Mouse (Mus musculus): Measurements from ENCODE around the gene Gm19402.

Gm19402 gene

DNA sequence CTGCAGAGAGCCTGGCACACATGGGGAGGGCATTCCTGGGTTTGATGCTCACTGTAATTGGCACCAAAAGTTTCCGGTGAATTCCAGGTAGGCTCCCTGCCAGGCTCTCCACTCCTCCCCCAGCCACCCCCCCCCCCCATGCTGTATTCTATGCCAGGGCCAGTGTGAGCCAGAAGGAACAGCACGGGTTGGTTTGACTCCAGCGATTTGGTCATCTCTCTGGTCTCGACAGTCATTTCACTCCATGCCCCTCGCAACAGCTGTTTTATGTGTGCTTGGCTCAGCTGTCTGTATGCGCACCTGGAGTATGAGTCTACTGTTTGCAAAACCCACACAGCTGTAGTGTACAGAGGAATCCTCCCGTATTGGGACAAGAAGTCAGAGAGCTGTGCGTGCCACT is 24.2 kb downstream of the Gm19402 start:
- in situ Hi-C loops (cut with MboI, MseI) = no loop called here

DNA sequence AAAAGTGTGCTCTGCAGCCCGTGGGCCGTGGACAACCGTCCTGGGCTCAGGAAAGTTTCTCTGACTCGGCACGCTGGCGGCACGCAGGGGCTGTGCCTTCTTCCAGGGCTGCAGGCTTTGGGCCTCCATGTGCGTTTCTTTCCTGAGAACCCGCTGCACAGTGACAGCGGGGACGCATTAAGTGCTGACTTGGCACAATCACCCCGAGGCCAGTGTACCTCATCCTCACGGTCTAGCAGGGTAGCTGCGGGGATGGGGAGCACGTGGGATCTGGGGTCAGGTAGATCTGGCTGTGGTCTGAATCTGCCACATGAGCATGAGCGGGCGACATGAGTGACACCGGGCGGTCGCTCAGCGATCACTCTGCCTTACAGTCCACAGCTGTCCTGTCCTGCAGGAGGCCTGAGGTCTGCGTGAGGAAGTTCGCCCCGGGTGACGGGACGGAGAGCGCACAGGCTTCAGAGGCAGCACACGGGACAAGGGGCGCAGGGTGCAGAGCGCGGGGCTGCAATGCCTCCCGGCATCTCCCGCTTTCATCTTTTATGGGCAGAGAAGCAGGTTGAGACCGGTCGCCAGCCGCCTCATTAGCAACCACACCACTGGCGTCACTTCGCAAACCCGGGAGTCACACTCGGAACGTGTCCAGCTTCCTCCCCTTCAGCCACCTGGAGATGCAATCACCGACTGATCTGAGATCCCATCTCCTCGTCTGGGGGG is 26.4 kb downstream of the Gm19402 start:
- in situ Hi-C loops (cut with MboI, MseI) = no loop called here

DNA sequence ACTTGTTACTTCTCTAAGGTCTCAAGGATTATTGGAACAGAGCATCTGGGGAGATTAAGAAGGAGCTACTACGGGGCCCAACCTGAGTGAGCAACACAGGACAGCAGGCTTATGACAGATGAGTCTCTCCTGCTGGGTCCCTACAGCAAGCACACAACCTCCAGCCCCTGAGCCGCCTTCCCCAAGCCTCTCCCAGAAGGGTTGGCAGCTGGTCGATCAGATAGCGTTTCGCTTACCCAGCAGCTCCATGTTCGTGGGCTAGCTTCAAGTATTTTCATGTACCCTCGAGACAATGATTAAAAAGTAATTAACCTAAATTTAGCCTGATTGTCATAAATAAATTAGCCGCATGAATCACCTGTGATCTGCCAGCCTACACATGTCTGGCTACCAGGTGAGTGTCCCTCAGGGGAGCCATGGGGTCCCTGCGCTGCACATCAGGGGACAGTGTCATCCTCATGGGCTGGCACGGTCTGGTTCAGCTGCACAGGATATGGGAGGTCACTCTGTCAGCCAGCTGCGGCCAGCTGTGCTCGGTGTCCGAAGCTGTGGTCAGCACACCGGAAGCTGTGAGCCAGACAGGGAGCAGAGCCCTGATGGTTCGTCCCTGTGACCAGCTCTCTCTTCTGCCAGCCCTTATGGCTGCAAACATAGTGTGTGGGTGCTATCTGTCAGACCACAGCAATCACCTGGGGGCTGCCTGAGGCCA is 32.1 kb downstream of the Gm19402 start:
- in situ Hi-C loops (cut with MboI, MseI) = no loop called here

DNA sequence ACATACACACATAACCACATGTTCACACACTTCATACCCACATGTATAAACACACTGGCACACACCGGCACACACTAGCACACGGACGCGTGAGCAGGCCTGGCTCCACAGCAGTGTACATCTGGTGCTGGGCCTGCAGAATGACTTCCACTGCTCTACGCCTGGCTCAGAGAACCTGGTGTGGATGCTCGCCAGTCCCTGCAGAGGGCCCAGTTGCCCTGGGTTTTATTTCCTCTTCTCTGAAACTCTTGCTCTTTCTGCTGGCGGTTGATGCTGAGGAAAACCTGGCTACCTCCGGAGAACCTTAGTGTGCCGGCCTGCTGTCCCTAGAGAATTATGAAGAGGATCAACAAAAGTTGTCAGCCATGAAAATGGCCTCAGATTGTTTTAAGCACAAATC is 38.5 kb downstream of the Gm19402 start:
- in situ Hi-C loops (cut with MboI, MseI) = no loop called here

DNA sequence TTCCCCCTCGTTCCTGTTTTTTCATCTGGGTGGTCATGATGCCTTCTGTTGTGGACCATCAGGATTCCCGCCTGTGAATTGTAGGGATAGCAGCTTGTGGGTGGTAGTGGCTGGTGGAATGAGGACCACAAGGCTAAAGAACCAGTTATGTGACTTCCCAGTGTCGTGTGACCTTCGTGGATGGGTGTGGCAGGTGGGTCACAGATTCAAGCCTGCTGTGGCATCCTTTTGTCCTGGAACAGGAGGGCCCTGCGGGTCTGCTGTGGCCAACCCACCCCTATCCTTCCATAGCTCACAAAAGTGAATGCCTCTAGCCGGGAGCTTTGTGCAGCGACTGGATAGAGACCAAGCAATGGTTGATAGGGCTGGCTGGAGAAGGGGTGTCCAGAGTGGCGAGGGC is 42.7 kb downstream of the Gm19402 start:
- in situ Hi-C loops (cut with MboI, MseI) = loop anchor here (25.0 kb wide), 1 partner anchor 939 kb away; the partner anchor contains the start of gene Syde1

DNA sequence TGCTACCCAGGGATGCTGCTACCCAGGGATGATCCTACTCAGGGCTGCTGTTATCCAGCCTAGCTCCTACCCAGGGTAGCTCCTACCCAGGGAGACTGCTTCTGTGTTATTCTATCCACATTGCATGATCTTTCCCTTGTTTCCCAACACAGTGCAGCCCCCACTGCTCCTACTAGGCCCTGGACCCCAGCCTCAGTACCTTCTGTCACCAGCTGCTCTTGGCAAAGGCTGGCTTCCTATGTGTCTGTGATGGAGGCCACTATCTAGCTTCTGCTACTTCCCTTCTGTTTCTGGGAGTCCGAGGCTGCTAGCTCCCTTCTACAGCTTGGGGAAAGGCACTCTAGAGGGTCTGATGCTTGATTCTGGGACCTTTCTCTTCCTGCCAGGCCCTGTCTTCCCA is 43.1 kb downstream of the Gm19402 start:
- in situ Hi-C loops (cut with MboI, MseI) = loop anchor here (25.0 kb wide), 1 partner anchor 940 kb away; the partner anchor contains the start of gene Syde1

DNA sequence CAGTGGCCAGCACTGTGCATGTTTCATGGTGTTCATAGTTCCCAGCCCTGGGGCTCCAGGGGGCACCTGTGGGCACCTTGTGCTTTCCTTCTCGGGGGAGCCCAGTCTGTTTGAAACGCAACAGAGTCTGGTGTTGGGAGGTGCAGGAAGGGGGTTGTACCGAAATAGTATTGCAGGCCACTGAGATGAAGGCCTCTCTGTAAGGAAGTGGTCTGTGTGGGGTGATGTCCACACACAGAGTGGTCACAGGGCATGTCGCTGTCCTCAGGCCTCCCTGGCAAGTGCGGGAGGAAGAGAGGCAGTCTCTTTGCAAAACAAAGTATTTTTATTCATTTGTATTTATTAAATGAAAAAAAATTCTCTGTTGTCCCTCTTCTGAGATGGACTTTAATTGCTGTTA is 45.0 kb downstream of the Gm19402 start:
- in situ Hi-C loops (cut with MboI, MseI) = loop anchor here (25.0 kb wide), 1 partner anchor 942 kb away; the partner anchor contains the start of gene Syde1

DNA sequence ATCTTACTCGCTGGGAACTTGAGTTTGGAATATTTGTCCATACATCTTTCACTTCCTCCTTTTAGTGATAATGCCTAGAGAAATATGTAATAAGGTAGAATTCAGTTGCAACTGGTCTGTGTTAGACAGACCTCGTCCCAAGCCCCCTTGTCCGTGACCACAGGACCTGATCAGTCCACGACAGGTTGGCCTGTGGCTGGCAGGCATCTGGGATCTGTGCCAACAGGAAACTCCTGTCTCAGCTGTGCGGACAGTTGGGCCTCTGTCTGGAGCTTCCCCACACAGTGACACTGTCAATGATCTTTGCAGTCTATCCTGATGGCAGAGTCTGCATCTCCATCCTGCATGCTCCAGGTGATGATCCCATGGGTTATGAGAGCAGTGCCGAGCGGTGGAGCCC is 47.4 kb downstream of the Gm19402 start:
- in situ Hi-C loops (cut with MboI, MseI) = loop anchor here (25.0 kb wide), 1 partner anchor 944 kb away; the partner anchor contains the start of gene Syde1
